In the genomic region with DNA sequence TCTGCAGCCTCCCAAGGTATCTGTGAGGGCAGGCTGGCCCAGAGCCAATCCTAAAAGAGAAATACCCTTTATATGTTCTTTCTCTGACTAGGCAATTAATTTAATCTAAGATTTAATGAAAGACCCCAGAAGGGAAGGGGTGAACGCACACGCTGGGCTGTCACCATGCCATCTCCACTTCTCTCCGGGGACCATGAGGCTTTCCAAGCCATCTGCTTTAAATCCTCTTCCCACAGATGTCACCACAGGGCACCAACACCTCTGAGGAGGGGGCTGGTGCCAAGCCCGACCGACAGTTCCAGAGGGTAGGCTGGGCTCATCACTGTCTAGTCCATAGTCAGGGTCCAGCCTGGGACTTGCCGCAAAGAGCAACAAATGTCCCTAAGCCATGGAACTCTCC, we compare ENCODE assay signal across 11 mouse cellular contexts. TPM values are rescaled to one million over a fixed set of nuclear protein-coding genes. Genes with fewer than 3 reads are reported as not detected.
A peak's percentile ranks its signal among the peaks of the same experiment; 100 is the strongest.
DNase-seq lines count a peak whose midpoint lies in the region; ATAC-seq and TF ChIP-seq lines count a peak whose summit lies in the region.
"Had no signal": no experiment of that assay in that cellular context is flagged by ENCODE, and none has a peak within 500 bp of the region (broad histone marks: within the 10 kb centered on the region; RNA-seq: fewer than 3 reads in every experiment).

No protein-coding gene starts in this region.

- H3K4me1 ChIP-seq in kidney, postnatal 0 days (replicated peaks; ENCODE audit: insufficient read depth, low read length) = no peaks in the 10 kb centered on the region; the same call in 1 of the 2 replicates
- peaks cover 3% of the 10 kb centered on the region for H3K4me1 ChIP-seq in embryonic facial prominence, embryonic 11.5 days (ENCODE audit: control insufficient read depth, insufficient read depth, low read length)
- H3K4me1 ChIP-seq in intestine, embryonic 15.5 days (replicated peaks) = peaks cover 32% of the 10 kb centered on the region

- TF ChIP-seq CTCF in kidney, postnatal 0 days (IDR thresholded peaks at IDR 0.05; ENCODE audit: low read depth) = no peak

- H3K36me3 ChIP-seq in kidney, postnatal 0 days (ENCODE audit: insufficient read depth, low read length) = no peaks in the 10 kb centered on the region
- H3K36me3 ChIP-seq in embryonic facial prominence, embryonic 11.5 days (replicated peaks; ENCODE audit: control insufficient read depth, insufficient read depth, low read depth, low read length) = no peaks in the 10 kb centered on the region
- H3K36me3 ChIP-seq in intestine, embryonic 15.5 days = no peaks in the 10 kb centered on the region
- H3K36me3 ChIP-seq: G1E had no signal

- no peak overlapping the region for H3K9ac ChIP-seq in kidney, postnatal 0 days (ENCODE audit: low read depth, low read length)
- H3K9ac ChIP-seq in embryonic facial prominence, embryonic 11.5 days (replicated peaks; ENCODE audit: low read length) = no peak overlapping the region
- H3K9ac ChIP-seq in intestine, embryonic 15.5 days = peak overlapping the region; percentile 79; the same call in 1 of the 2 replicates

- H3K27me3 ChIP-seq in kidney, postnatal 0 days (ENCODE audit: insufficient read depth, low read length) = no peaks in the 10 kb centered on the region; the same call in 1 of the 2 replicates
- peaks cover 2% of the 10 kb centered on the region; the same call in 1 of the 2 replicates for H3K27me3 ChIP-seq in embryonic facial prominence, embryonic 11.5 days (ENCODE audit: control insufficient read depth, insufficient read depth, low read length)
- no peaks in the 10 kb centered on the region for H3K27me3 ChIP-seq in intestine, embryonic 15.5 days (replicated peaks)

- H3K27ac ChIP-seq in kidney, postnatal 0 days = no peak overlapping the region
- no peak overlapping the region for H3K27ac ChIP-seq in embryonic facial prominence, embryonic 11.5 days (replicated peaks; ENCODE audit: low read depth, low read length)
- no peak overlapping the region for H3K27ac ChIP-seq in intestine, embryonic 15.5 days
- H3K27ac ChIP-seq: macrophage had no signal

- WGBS in kidney, postnatal 0 days = 29% methylated on average over 6 of the region's 6 CpGs
- WGBS in embryonic facial prominence, embryonic 11.5 days = 11% methylated on average over 6 of the region's 6 CpGs
- WGBS in intestine, embryonic 15.5 days = 27% methylated on average over 6 of the region's 6 CpGs

- ATAC-seq in kidney, postnatal 0 days (replicated peaks; ENCODE audit: low FRiP score, low read depth) = no peak
- ATAC-seq in embryonic facial prominence, embryonic 11.5 days (replicated peaks; ENCODE audit: insufficient number of reproducible peaks, low FRiP score, low TSS enrichment, low read depth) = no peak; the same call in 1 of the 2 replicates
- no peak for ATAC-seq in intestine, embryonic 15.5 days
- no peak for ATAC-seq in CD4-positive, CD25-positive, alpha-beta regulatory T cell, adult 4 months

- DNase-seq in kidney, postnatal 0 days (ENCODE audit: low spot score) = no peak
- no peak for DNase-seq in kidney, adult 8-10 months
- no peak for DNase-seq in embryonic facial prominence, embryonic 11.5 days (ENCODE audit: low spot score)
- DNase-seq in retina, embryonic 14.5 days (ENCODE audit: low spot score) = peak; percentile 48
- no peak for DNase-seq in urinary bladder, postnatal 4 days (ENCODE audit: low spot score in 2 of 2)
- DNase-seq in layer of hippocampus, postnatal 36 days = no peak
- DNase-seq: thymus, postnatal 14 days had no signal

- no peaks in the 10 kb centered on the region for H3K9me3 ChIP-seq in kidney, postnatal 0 days (replicated peaks; ENCODE audit: low read length)
- no peaks in the 10 kb centered on the region for H3K9me3 ChIP-seq in embryonic facial prominence, embryonic 11.5 days (replicated peaks; ENCODE audit: control insufficient read depth, low read length)
- H3K9me3 ChIP-seq in intestine, embryonic 15.5 days = no peaks in the 10 kb centered on the region

- no peak overlapping the region for H3K4me3 ChIP-seq in kidney, postnatal 0 days (replicated peaks; ENCODE audit: low read depth, low read length)
- peak overlapping the region; percentile 65 for H3K4me3 ChIP-seq in embryonic facial prominence, embryonic 11.5 days (ENCODE audit: low read depth, low read length)
- H3K4me3 ChIP-seq in intestine, embryonic 15.5 days (replicated peaks) = peak overlapping the region; percentile 62

- H3K4me2 ChIP-seq in kidney, postnatal 0 days (ENCODE audit: low read length) = peak overlapping the region; percentile 97; the same call in 1 of the 2 replicates
- peak overlapping the region; percentile 95; the same call in 1 of the 2 replicates for H3K4me2 ChIP-seq in embryonic facial prominence, embryonic 11.5 days (ENCODE audit: low read depth, low read length)
- peak overlapping the region; percentile 87 for H3K4me2 ChIP-seq in intestine, embryonic 15.5 days (replicated peaks)

RNA-seq across cellular contexts. Expression of a gene that starts 4.5 kb away (rescaled TPM):
- 13.8 and 15.7 TPM in 2 replicates for polyA plus RNA-seq in kidney, postnatal 0 days (2015; fragmentation: Nextera tagmentation; extraction: Ambion mirVana)
- polyA plus RNA-seq in embryonic facial prominence, embryonic 11.5 days (2014; fragmentation: Nextera tagmentation; extraction: Ambion mirVana) = 22.7 and 26.7 TPM in 2 replicates
- 37.6 and 41.5 TPM in 2 replicates for polyA plus RNA-seq in intestine, embryonic 15.5 days (2015; fragmentation: Nextera tagmentation; extraction: Ambion mirVana)
- 10 to 100 TPM in 1 of 2 experiments, 1 to 10 TPM in 1; 9.4 to 12.0 TPM for polyA plus RNA-seq in CD4-positive, CD25-positive, alpha-beta regulatory T cell, adult 4 months (2017; shearing (Covaris generic))
- total RNA-seq in layer of hippocampus, postnatal 36 days (2021) = 10 to 100 TPM; 19.7 to 20.3 TPM
- polyA plus RNA-seq: G1E had no signal
